Mouse (Mus musculus) lung, postnatal 0 days (tissue): ENCODE measurements around the gene Efna5. TPM values are rescaled to one million over a fixed set of nuclear protein-coding genes. Genes with fewer than 3 reads are reported as not detected.

Source experiments
- ATAC-seq: fragments of 200-750 bp; cut with Nextera tagmentation; 2 replicates; pipeline ENCODE4 v1.8.0; 2017; ENCODE audit warnings: moderate library complexity
- DNase-seq: peaks from one replicate; pipeline ENCODE4 v3.0.0-alpha.2; 2016; ENCODE audit warnings: low spot score
- H3K27ac ChIP-seq: fragments of 300-500 bp; sonication (generic); 2 replicates; pipeline ENCODE4 v1.5.1; 2014; ENCODE audit warnings: antibody characterized with exemption, mild to moderate bottlenecking, low read length, mixed read lengths
- H3K27me3 ChIP-seq: fragments of 300-500 bp; sonication (generic); replicated peaks from 2 replicates; pipeline ENCODE4 v1.6.1; 2014; ENCODE audit warnings: low read length, mixed read lengths; ENCODE audit not compliant: insufficient read depth
- H3K36me3 ChIP-seq: fragments of 300-500 bp; sonication (generic); 2 replicates; pipeline ENCODE4 v1.6.1; 2014; ENCODE audit warnings: low read length, mixed read lengths; ENCODE audit not compliant: insufficient read depth
- H3K4me1 ChIP-seq: fragments of 300-500 bp; sonication (generic); 2 replicates; pipeline ENCODE4 v1.6.1; 2014; ENCODE audit warnings: antibody characterized with exemption, low read depth, low read length, mixed read lengths; ENCODE audit not compliant: insufficient read depth
- H3K4me2 ChIP-seq: fragments of 300-500 bp; sonication (generic); replicated peaks from 2 replicates; pipeline ENCODE4 v1.6.1; 2014; ENCODE audit warnings: low read depth, mild to moderate bottlenecking, low read length, moderate library complexity, mixed read lengths
- H3K4me3 ChIP-seq: fragments of 300-500 bp; sonication (generic); 2 replicates; pipeline ENCODE4 v1.5.1; 2014; ENCODE audit warnings: low read depth, low read length
- H3K9ac ChIP-seq: fragments of 300-500 bp; sonication (generic); replicated peaks from 2 replicates; pipeline ENCODE4 v1.6.1; 2014; ENCODE audit warnings: low read depth, mild to moderate bottlenecking
- H3K9me3 ChIP-seq: fragments of 300-500 bp; sonication (generic); 2 replicates; pipeline ENCODE4 v1.6.1; 2016; ENCODE audit warnings: low read length, mixed read lengths
- CTCF ChIP-seq: IDR thresholded peaks from 2 replicates; pipeline ENCODE4 v1.5.1; 2016; ENCODE audit warnings: antibody characterized with exemption, mild to moderate bottlenecking
- EP300 ChIP-seq: IDR thresholded peaks from 2 replicates; pipeline ENCODE4 v1.6.1; 2016; ENCODE audit warnings: antibody characterized with exemption, mild to moderate bottlenecking, control low read depth
- WGBS: fragments of 180-500 bp; shearing (Covaris S2); extraction: QIAGEN DNeasy Blood & Tissue Kit; methylation state at CpG from one replicate; pipeline ENCODE4 v1.1.7; 2014; 5-methylcytosine and 5-hydroxymethylcytosine counted together
- polyA plus RNA-seq: library from polyadenylated mRNA; unstranded; fragments of >200 nt; fragmentation: Nextera tagmentation; extraction: Ambion mirVana; gene quantifications from 2 replicates; pipeline ENCODE4 v1.2.1, GENCODE M21; 2015

The Efna5 gene
- polyA plus RNA-seq, 1 experiment from 2014 or later = 6.7 TPM

DNA sequence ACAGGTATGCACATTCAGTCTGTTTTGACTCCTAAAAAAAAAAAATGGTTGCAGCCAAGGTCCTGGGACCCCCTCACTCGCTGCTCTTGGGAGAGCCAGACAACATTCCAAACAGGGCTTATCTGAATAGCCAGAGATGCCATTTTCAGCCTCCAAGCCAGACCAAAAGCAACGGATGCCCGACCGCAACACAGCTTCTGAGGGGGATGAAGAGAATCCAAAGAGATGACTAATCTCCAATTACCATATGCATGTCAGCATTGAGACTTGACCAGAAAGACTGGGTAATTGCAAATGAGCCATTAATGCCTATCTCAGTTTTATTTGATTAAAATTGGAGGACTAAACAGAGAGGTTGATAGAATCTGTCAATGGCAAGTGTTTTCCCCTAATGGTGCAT is 188.9 kb downstream of the Efna5 start:
- H3K27me3 ChIP-seq = no peaks in the 10 kb centered on the region
- DNase-seq (no peak), ATAC-seq (no peak)
- no peaks in the 10 kb centered on the region for H3K9me3 ChIP-seq
- no peak for TF ChIP-seq CTCF
- TF ChIP-seq EP300 = no peak
- 57% methylated on average over 4 of the region's 4 CpGs for WGBS
- no peaks in the 10 kb centered on the region for H3K36me3 ChIP-seq
- H3K4me3 ChIP-seq = no peak overlapping the region
- no peak overlapping the region for H3K27ac ChIP-seq
- H3K9ac ChIP-seq = no peak overlapping the region
- no peak overlapping the region for H3K4me2 ChIP-seq
- 0 out of 2 replicates have a peak, but pooled peaks cover 2% of the 10 kb centered on the region for H3K4me1 ChIP-seq

DNA sequence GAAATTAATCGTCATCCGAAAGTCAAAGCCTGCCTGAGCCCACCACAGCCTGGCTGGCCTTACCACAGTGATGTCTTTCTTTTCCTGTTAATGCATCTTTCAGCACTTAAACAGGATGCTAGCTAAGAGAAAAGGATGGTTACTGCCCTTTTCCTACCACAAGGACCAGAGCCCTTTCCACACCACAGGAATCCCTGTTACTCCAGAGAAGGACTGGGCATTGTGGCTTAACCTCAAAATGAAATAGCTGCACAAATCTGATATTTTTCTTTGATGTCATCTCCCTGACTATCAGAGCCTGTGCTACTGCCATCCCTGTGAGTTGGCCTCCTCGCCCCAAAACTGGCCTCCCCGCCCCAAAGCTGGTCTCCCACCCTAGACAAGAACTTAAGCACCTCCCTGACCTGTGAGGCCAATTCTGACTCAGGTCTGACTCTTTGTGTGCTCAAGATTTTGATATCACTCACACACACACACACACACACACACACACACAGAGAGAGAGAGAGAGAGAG is 189.9 kb downstream of the Efna5 start:
- Histone ChIP-seq H3K4me3 (no peak overlapping the region), H3K27ac (no peak overlapping the region), H3K4me1 (0 out of 2 replicates have a peak, but pooled peaks cover 3% of the 10 kb centered on the region), H3K27me3 (no peaks in the 10 kb centered on the region), H3K9me3 (no peaks in the 10 kb centered on the region), H3K36me3 (no peaks in the 10 kb centered on the region), H3K9ac (no peak overlapping the region), H3K4me2 (no peak overlapping the region)
- no peak for DNase-seq
- no peak for ATAC-seq
- WGBS = 88% methylated on average over 4 of the region's 4 CpGs
- TF ChIP-seq EP300 (no peak), CTCF (no peak)

DNA sequence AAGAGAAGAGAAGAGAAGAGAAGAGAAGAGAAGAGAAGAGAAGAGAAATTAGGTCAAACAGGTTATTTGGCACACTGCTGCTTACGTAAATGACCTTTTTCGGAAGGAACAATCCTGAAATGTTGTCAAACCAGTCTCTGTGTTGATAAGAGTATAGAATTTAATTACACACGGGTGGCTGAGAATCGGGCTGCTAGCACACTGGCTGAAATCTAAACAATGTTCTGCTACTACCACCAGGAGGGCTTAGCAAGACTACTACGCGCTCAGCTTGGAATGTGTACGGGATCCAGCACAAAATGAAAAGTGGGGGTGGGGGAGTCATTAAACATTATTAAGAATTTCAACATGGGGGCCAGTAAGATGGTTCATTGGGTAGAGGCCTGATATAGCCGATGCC is 190.9 kb downstream of the Efna5 start:
- ATAC-seq (peak; percentile 84), DNase-seq (peak; percentile 91)
- 42% methylated on average over 8 of the region's 8 CpGs for WGBS

DNA sequence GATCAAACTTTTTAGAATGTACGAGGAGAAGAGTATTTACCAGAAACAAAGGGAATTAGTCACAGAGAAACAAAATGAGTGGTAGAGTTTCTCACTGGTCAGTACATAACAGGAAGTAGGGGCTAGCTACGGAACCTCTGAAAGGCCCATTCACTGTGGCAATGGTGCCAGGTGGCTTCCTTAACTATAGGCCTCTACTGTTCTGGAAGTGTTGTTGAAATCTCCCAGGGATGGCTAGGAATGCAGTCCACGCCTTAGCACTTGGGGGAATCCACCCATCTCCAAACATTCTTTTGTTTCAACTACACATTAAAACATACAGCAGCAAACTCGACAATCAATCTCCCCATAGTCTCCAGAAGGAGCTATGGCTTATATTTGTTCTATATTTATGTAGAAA is 191.5 kb downstream of the Efna5 start:
- no peak overlapping the region for H3K9ac ChIP-seq
- H3K36me3 ChIP-seq = no peaks in the 10 kb centered on the region
- DNase-seq = peak; percentile 78
- H3K4me3 ChIP-seq = no peak overlapping the region
- no peaks in the 10 kb centered on the region for H3K27me3 ChIP-seq
- ATAC-seq = peak; percentile 74
- 0 out of 2 replicates have a peak, but pooled peaks cover 3% of the 10 kb centered on the region for H3K4me1 ChIP-seq
- peak; percentile 63 for TF ChIP-seq EP300
- TF ChIP-seq CTCF = no peak
- WGBS = 44% methylated on average over 4 of the region's 4 CpGs
- peak overlapping the region; percentile 64 for H3K27ac ChIP-seq
- no peak overlapping the region for H3K4me2 ChIP-seq
- no peaks in the 10 kb centered on the region for H3K9me3 ChIP-seq

More for the DNA sequence above, 190.9 kb downstream of the Efna5 start:
- Histone ChIP-seq H3K27ac (peak overlapping the region; percentile 33; the same call in 1 of the 2 replicates), H3K9ac (no peak overlapping the region), H3K27me3 (no peaks in the 10 kb centered on the region), H3K4me2 (no peak overlapping the region), H3K9me3 (no peaks in the 10 kb centered on the region), H3K4me3 (no peak overlapping the region), H3K36me3 (no peaks in the 10 kb centered on the region), H3K4me1 (0 out of 2 replicates have a peak, but pooled peaks cover 3% of the 10 kb centered on the region)
- TF ChIP-seq CTCF (peak; percentile 53), EP300 (peak; percentile 74)

DNA sequence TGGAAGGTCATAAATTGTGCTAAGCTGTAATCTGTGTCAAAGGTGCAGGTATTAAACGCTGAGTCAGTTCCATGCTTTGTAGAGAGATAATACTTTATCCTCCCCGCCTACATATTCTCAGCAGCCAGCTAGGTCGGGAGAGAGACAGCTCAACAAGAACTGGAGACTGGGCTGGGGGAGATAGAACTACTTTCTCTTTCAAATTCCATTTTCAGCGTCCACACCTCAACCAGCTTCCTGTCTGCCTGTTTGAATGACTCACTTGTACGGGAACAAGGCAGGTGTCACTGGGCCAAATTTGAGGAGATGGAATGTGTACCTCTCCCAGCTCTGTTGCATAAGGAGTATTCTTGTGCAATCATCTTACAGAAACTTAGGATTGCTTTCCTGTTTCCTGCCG is 193.7 kb downstream of the Efna5 start:
- 16% methylated on average over 6 of the region's 6 CpGs for WGBS
- no peak overlapping the region; the same call in 1 of the 2 replicates for H3K4me3 ChIP-seq

DNA sequence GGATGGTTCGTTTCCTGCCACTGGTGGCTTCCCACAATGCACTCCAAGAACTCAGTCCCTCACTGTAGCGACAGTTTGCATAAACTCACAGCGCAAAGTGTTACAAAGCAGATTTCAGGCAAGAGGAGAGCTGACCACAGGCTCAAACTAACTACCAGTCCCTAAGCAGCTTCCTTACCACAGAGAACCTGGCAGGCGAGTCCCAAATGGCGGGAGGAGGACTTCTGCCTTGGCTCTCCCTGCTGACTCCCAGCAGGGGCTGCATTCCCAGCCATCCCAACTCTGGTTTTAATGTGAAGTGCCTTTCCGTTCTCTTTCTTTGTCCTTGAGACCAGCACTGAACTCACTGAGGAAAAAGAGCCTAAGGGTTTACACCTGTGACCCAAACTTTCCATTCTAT is 195.9 kb downstream of the Efna5 start:
- TF ChIP-seq EP300 (no peak), CTCF (no peak)
- Histone ChIP-seq H3K4me1 (0 out of 2 replicates have a peak, but pooled peaks cover 3% of the 10 kb centered on the region), H3K36me3 (no peaks in the 10 kb centered on the region), H3K27me3 (no peaks in the 10 kb centered on the region), H3K9me3 (no peaks in the 10 kb centered on the region), H3K4me2 (no peak overlapping the region), H3K27ac (no peak overlapping the region), H3K9ac (no peak overlapping the region), H3K4me3 (no peak overlapping the region)
- no peak for ATAC-seq
- WGBS = 76% methylated on average over 6 of the region's 6 CpGs
- no peak for DNase-seq

More for the DNA sequence above, 193.7 kb downstream of the Efna5 start:
- no peak overlapping the region for H3K9ac ChIP-seq
- peak overlapping the region; percentile 42 for H3K4me2 ChIP-seq
- TF ChIP-seq CTCF (no peak), EP300 (peak; percentile 95)
- H3K27me3 ChIP-seq = no peaks in the 10 kb centered on the region
- H3K9me3 ChIP-seq = no peaks in the 10 kb centered on the region
- H3K4me1 ChIP-seq = 0 out of 2 replicates have a peak, but pooled peaks cover 3% of the 10 kb centered on the region
- peak overlapping the region; percentile 63; the same call in 1 of the 2 replicates for H3K27ac ChIP-seq
- no peaks in the 10 kb centered on the region for H3K36me3 ChIP-seq
- DNase-seq (peak; percentile 93), ATAC-seq (peak; percentile 92)
